Mouse (Mus musculus) hindbrain, embryonic 15.5 days (tissue): Measurements from ENCODE around the gene Ms4a15. TPM values are rescaled to one million over a fixed set of nuclear protein-coding genes. Genes with fewer than 3 reads are reported as not detected.
A peak's percentile ranks its signal among the peaks of the same experiment; 100 is the strongest.

Source experiments
- ATAC-seq: fragments of 200-750 bp; cut with Nextera tagmentation; 2 replicates; pipeline ENCODE4 v1.8.0; 2017; ENCODE audit warnings: low read depth, moderate number of reproducible peaks, moderate TSS enrichment; ENCODE audit not compliant: low FRiP score
- H3K27ac ChIP-seq: fragments of 300-500 bp; sonication (generic); replicated peaks from 2 replicates; pipeline ENCODE4 v1.5.1; 2015; ENCODE audit warnings: mild to moderate bottlenecking, inconsistent platforms
- H3K27me3 ChIP-seq: fragments of 300-500 bp; sonication (generic); 2 replicates; pipeline ENCODE4 v1.6.1; 2015; ENCODE audit warnings: control low read depth, inconsistent platforms
- H3K36me3 ChIP-seq: fragments of 300-500 bp; sonication (generic); 2 replicates; pipeline ENCODE4 v1.6.1; 2015; ENCODE audit warnings: control low read depth, inconsistent platforms
- H3K4me1 ChIP-seq: fragments of 300-500 bp; sonication (generic); replicated peaks from 2 replicates; pipeline ENCODE4 v1.6.1; 2015; ENCODE audit warnings: control low read depth, inconsistent platforms
- H3K4me2 ChIP-seq: fragments of 300-500 bp; sonication (generic); 2 replicates; pipeline ENCODE4 v1.6.1; 2015; ENCODE audit warnings: moderate library complexity, mild to moderate bottlenecking, inconsistent platforms
- H3K4me3 ChIP-seq: fragments of 300-500 bp; sonication (generic); 2 replicates; pipeline ENCODE4 v1.5.1; 2015; ENCODE audit warnings: mild to moderate bottlenecking, inconsistent platforms
- H3K9ac ChIP-seq: fragments of 300-500 bp; sonication (generic); 2 replicates; pipeline ENCODE4 v1.6.1; 2015; ENCODE audit warnings: inconsistent platforms
- H3K9me3 ChIP-seq: fragments of 300-500 bp; sonication (generic); 2 replicates; pipeline ENCODE4 v1.6.1; 2016; ENCODE audit warnings: control low read depth, inconsistent platforms
- WGBS: fragments of 180-500 bp; shearing (Covaris S2); methylation state at CpG from one replicate; pipeline ENCODE4 v1.1.7; 2015; 5-methylcytosine and 5-hydroxymethylcytosine counted together
- polyA plus RNA-seq: library from polyadenylated mRNA; unstranded; fragments of >200 nt; fragmentation: Nextera tagmentation; extraction: Ambion mirVana; gene quantifications from 2 replicates; pipeline ENCODE4 v1.2.1, GENCODE M21; 2015

Gene Ms4a15
- polyA plus RNA-seq, 1 experiment from 2014 or later: 0.17 TPM

DNA sequence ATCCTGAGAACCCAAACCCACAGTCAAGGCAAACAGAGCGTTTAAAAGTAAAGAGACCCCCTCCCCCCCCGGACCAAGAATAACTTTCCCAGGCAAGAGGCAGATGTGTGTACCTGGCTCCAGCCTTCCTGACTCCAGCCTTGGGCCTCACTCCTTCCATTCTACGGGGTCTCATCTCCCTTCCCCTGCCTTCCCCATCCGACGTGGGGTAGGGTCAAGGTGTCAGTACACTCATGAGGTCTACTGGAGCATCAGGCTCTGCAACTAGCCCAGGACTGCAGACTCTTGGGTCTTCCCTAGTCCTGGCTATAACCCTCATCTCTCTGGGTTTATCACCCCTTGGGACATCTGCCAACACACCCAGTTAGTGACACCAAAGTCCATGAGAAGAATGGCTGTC is 12.8 kb downstream of the Ms4a15 start:
- no peaks in the 10 kb centered on the region for H3K36me3 ChIP-seq
- 76% methylated on average over 5 of the region's 5 CpGs for WGBS
- H3K27ac ChIP-seq: no peak overlapping the region
- no peak overlapping the region for H3K4me3 ChIP-seq
- H3K27me3 ChIP-seq: no peaks in the 10 kb centered on the region
- H3K4me2 ChIP-seq: no peak overlapping the region
- no peak overlapping the region for H3K9ac ChIP-seq
- peaks cover 6% of the 10 kb centered on the region; the same call in 1 of the 2 replicates for H3K4me1 ChIP-seq
- H3K9me3 ChIP-seq: no peaks in the 10 kb centered on the region
- ATAC-seq: peak; percentile 4; the same call in 1 of the 2 replicates

DNA sequence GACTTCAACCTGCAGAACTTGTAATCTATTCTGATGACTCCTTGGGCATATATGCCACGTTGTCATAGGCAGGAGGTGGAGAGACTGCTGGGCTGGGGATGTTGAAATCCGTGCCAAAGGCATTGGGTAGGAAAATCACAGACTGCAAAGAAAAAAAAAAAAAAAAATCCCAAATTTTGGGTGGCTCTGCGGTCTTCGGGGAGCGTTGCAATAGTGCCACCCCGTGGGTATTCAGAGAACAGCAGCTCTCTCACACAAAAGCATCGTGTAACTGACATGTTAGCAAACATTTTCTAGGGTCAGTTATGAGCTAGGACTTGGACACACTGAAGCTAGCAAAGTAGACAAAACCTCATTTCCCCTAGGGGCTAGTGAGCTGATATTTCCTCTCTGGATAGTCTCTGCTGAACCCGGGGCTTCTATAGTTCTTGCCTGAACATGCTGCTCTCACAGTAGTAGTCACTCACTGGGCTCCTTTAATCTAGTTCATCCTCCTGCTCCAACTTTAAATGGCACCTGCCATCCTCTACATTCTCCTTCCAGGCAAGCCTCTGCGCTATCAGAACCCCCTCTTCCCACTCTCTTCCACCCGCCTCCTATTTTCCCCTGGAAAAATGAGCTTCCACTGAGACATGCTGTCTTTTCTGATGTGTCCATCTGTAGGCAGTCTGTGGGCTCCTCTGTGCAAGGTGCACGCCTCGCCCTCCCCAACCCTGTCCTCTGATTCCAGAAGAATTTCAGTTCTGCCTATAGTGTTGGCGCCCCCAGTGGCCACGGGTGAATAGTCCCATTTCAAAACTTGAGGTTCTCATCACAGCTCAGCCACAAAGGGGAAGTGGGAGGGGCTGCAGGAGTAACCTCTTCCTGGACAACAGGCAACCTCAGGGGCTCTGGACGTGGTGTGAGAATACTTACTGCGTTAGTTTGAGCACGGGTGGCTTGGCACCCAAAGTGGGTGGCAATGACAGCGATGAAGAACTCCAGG is 13.6 kb downstream of the Ms4a15 start:
- H3K27ac ChIP-seq: no peak overlapping the region
- H3K9me3 ChIP-seq: no peaks in the 10 kb centered on the region
- H3K4me1 ChIP-seq: peaks cover 6% of the 10 kb centered on the region; the same call in 1 of the 2 replicates
- no peak overlapping the region for H3K4me3 ChIP-seq
- H3K4me2 ChIP-seq: peak overlapping the region; percentile 28
- 14% methylated on average over 18 of the region's 18 CpGs for WGBS
- H3K36me3 ChIP-seq: no peaks in the 10 kb centered on the region
- H3K27me3 ChIP-seq: no peaks in the 10 kb centered on the region
- H3K9ac ChIP-seq: no peak overlapping the region
- ATAC-seq: peak; percentile 63; the same call in 1 of the 2 replicates

DNA sequence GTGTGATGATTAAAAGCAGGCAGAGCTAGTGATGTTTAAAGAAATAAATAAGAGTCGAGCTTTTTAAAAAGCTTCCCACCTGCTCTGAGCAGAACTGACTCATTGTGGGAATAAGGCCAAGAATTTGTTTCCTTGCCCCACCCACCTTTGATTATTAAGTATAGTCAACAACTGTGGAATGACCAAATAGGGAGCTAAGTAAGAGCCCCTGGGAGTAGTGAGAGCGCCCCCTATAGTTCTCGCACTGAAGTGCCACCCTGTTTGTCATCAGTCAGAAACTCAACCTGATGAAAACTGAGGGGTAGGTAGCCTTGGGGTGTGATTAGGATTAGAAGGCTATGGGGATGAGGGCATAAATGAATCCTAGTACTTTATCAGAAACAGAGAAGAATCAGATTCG is 16.7 kb downstream of the Ms4a15 start:
- WGBS: 50% methylated on average over 4 of the region's 4 CpGs
- no peaks in the 10 kb centered on the region for H3K36me3 ChIP-seq
- no peak overlapping the region for H3K9ac ChIP-seq
- H3K4me2 ChIP-seq: no peak overlapping the region
- no peak for ATAC-seq
- no peak overlapping the region for H3K4me3 ChIP-seq
- peaks cover 4% of the 10 kb centered on the region; the same call in 1 of the 2 replicates for H3K9me3 ChIP-seq
- H3K27ac ChIP-seq: no peak overlapping the region
- H3K27me3 ChIP-seq: no peaks in the 10 kb centered on the region
- H3K4me1 ChIP-seq: peaks cover 6% of the 10 kb centered on the region; the same call in 1 of the 2 replicates

DNA sequence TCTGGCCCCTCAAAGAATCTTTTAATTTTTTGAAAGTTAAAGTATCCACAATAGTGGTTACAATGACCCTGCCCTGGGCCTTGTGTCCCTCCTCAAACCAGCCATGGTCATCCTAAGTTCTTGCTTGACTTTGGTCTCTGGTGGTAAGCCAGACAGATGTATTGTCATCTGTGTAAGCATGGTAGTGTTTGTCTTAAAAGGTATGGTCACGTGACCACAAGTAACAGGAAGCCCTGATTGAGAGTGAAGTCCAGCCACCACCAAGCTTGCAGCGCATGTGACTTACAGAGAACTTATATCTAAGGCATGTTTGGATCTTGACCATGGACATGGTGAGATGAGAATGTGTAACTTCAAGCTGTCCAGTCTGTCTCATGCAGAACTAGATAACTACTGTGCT is 17.9 kb downstream of the Ms4a15 start:
- Histone ChIP-seq H3K27me3 (no peaks in the 10 kb centered on the region), H3K4me1 (peaks cover 6% of the 10 kb centered on the region; the same call in 1 of the 2 replicates), H3K4me2 (no peak overlapping the region), H3K9ac (no peak overlapping the region), H3K36me3 (no peaks in the 10 kb centered on the region), H3K4me3 (no peak overlapping the region), H3K27ac (no peak overlapping the region), H3K9me3 (peaks cover 4% of the 10 kb centered on the region; the same call in 1 of the 2 replicates)
- 89% methylated on average over 2 of the region's 2 CpGs for WGBS
- no peak for ATAC-seq

DNA sequence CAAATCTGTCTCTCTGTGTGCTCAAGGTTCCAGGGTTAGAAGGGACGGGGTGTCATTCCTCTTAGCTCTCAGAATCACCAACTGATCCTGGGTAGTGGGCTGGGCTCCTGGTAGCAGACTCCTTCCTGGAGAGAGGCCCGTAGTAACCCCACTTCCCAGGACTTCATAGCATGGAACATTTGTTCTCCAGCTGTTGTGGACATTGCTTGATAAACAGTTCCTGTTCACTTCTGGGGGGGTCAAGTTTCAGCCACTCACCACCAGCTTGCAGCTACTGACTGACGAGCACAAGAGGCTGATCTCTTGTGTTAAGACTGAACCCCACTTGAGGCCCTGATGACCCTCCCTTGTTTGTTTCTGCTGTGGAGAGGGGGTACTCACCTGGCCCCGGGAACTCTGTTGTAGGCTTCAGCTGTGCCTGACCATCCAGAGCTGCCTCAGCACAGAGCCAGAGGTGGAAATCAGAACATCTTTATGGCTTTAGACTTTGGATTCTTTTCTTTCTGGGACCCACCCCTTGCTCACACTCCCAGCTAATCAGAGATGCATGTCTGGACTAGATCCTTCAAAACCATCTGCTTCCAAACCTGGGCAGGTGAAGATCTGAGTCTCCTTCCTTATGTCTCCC is 18.7 kb downstream of the Ms4a15 start, which contains the start of gene Ms4a10:
Ms4a10 (minus strand) TSS at position 433 of the 628 bp plus-strand sequence.
- Histone ChIP-seq H3K27ac (no peak within 1 kb of the TSS), H3K4me2 (no peak within 1 kb of the TSS), H3K9me3 (peaks cover 4% of the 10 kb centered on the region; the same call in 1 of the 2 replicates), H3K4me1 (0 out of 2 replicates have a peak, but pooled peaks cover under 1% of the 10 kb centered on the region), H3K4me3 (no peak within 1 kb of the TSS), H3K9ac (no peak within 1 kb of the TSS), H3K27me3 (no peaks in the 10 kb centered on the region), H3K36me3 (no peaks in the 10 kb centered on the region)
- 77% methylated on average over 4 of the region's 4 CpGs for whole genome bisulfite sequencing
- ATAC-seq: no peak

DNA sequence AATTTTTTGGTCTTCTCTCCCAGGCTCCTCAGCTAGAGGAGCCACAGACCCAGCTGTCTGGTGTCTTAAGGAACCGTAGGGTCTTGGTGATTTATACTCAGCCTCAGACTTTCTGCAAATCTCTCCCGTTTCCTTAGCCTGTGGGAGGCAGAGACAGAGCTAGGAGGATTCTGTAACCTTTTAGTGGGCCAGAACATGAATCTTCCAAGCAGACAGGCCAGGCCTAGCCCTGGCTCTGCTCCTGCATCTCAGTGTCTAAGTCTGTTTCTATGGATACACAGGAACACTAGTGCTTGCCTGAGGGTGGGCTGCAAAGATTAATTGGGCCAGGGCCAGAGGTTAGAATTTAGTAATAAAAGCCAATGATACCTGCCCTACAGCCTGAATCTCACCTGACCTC is 19.9 kb downstream of the Ms4a15 start:
- ATAC-seq: no peak
- no peak overlapping the region for H3K9ac ChIP-seq
- H3K9me3 ChIP-seq: peaks cover 4% of the 10 kb centered on the region; the same call in 1 of the 2 replicates
- H3K4me2 ChIP-seq: no peak overlapping the region
- H3K4me3 ChIP-seq: no peak overlapping the region
- no peaks in the 10 kb centered on the region for H3K4me1 ChIP-seq
- no peak overlapping the region for H3K27ac ChIP-seq
- no peaks in the 10 kb centered on the region for H3K36me3 ChIP-seq
- no peaks in the 10 kb centered on the region for H3K27me3 ChIP-seq
- 64% methylated on average over 2 of the region's 2 CpGs for WGBS

DNA sequence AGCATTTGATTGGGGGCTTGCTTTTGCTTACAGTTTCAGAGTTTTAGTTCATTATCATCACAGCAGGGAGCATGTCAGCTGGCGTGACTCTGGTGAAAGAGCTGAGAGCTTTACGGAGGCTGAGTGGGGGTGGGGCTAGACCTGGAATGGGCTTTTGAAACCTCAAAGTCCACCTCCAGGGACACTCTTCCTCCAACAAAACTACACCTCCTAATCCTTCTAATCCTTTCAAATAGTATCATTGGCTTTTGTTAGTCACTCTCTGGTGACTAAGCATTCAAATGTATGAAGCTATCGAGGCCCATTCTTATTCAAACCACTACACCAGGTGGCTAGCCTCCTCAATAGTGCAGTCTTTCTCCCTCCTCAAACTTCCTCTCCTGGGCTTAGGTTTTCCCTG is 20.4 kb downstream of the Ms4a15 start:
- Histone ChIP-seq H3K4me3 (no peak overlapping the region), H3K27me3 (no peaks in the 10 kb centered on the region), H3K36me3 (no peaks in the 10 kb centered on the region), H3K4me1 (no peaks in the 10 kb centered on the region), H3K27ac (no peak overlapping the region), H3K4me2 (no peak overlapping the region), H3K9ac (no peak overlapping the region), H3K9me3 (peaks cover 4% of the 10 kb centered on the region; the same call in 1 of the 2 replicates)
- ATAC-seq: no peak
- WGBS: 53% methylated on average over 3 of the region's 3 CpGs

DNA sequence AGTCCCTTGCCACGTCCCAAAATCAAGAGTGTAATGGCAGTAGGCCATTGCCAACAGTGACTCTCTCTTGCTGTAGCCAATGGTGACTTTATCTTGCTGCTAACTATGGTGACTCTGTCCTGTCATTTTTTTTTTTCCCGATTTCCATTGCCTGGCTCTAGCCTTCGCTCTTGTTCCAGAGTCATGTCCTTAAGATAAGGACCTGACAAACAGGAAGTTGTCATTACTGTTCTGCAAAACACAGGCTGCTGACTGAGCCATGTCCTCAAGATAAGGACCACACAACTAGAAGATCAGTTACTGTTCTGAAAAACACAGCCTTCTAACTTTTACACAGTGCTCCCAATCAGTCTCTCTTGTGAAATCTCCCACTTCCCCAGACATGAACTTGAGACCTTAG is 22.6 kb downstream of the Ms4a15 start:
- H3K27ac ChIP-seq: no peak overlapping the region
- WGBS: 84% methylated on average over 3 of the region's 3 CpGs
- H3K9ac ChIP-seq: no peak overlapping the region
- H3K4me2 ChIP-seq: no peak overlapping the region
- H3K9me3 ChIP-seq: peaks cover 4% of the 10 kb centered on the region; the same call in 1 of the 2 replicates
- H3K4me1 ChIP-seq: no peaks in the 10 kb centered on the region
- no peaks in the 10 kb centered on the region for H3K27me3 ChIP-seq
- H3K36me3 ChIP-seq: no peaks in the 10 kb centered on the region
- ATAC-seq: no peak
- no peak overlapping the region for H3K4me3 ChIP-seq

DNA sequence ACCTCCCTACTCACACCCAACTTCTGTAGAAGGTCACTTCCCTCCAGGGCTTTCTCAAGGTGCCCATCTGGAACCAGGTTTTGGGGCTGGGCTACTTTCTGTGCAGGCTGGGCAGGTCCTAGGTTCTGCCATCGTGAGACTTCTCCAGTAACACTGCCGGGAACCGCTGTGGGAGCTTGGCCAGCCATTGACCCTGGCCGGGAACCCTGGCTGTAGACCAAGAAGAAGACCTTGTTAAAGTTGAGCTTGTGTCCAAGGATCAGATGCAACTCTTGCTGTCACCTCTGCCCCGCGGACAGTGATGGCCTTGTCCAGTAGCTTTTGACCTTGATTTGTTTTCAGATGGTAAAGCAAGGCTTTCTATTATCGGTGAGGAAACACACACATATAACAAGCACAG is 24.5 kb downstream of the Ms4a15 start:
- 95% methylated on average over 7 of the region's 7 CpGs for WGBS

DNA sequence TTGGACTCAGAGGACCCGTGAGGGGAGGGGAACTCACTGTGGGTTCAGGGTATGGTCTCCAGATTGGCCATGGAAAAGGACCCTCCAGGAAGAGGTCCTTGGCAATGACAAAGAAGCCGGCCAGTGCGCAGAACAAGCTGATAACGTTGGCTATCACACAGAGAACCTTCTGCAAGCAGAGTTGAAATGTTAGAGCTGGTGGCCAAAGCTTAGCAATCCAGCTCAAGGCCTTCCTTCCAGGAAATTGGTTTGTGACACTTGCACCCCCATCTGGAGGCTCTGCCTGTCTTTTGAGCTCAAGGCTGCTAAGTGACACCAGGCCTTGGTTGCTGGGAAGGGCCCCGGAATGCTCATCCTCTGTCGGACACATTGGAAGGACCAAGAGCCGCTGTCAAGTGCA is 27.3 kb downstream of the Ms4a15 start:
- Histone ChIP-seq H3K9me3 (no peaks in the 10 kb centered on the region), H3K27ac (no peak overlapping the region), H3K4me2 (no peak overlapping the region), H3K4me3 (no peak overlapping the region), H3K36me3 (no peaks in the 10 kb centered on the region), H3K27me3 (no peaks in the 10 kb centered on the region), H3K4me1 (no peaks in the 10 kb centered on the region), H3K9ac (no peak overlapping the region)
- ATAC-seq: no peak
- WGBS: 93% methylated on average over 7 of the region's 7 CpGs

More for the DNA sequence above, 24.5 kb downstream of the Ms4a15 start:
- Histone ChIP-seq H3K4me3 (no peak overlapping the region), H3K4me2 (no peak overlapping the region), H3K36me3 (no peaks in the 10 kb centered on the region), H3K4me1 (no peaks in the 10 kb centered on the region), H3K9me3 (peaks cover 4% of the 10 kb centered on the region; the same call in 1 of the 2 replicates), H3K27ac (no peak overlapping the region), H3K27me3 (no peaks in the 10 kb centered on the region), H3K9ac (no peak overlapping the region)
- ATAC-seq: no peak

DNA sequence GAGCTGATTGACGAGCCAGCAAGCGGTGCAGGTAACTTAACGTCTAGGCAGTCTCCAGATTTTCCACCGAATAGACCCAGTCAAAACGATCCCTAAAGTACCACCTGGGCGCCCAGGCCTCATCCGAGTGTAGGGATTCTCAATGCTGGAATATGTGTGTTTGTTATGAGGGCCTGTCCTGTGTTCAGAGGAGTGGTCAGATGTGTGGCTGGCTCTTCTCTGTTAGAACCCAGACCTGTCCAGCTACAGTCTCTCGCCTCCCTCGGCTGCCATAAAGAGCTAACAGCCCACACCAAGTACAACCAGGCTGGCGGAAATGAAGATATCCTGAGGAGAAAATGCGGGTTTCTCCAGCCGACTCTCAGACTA is 33.1 kb downstream of the Ms4a15 start:
- no peak overlapping the region for H3K4me3 ChIP-seq
- 46% methylated on average over 12 of the region's 12 CpGs for WGBS
- H3K36me3 ChIP-seq: no peaks in the 10 kb centered on the region
- H3K4me2 ChIP-seq: no peak overlapping the region
- no peaks in the 10 kb centered on the region for H3K9me3 ChIP-seq
- no peaks in the 10 kb centered on the region for H3K27me3 ChIP-seq
- H3K4me1 ChIP-seq: peaks cover 3% of the 10 kb centered on the region
- peak overlapping the region; percentile 14; the same call in 1 of the 2 replicates for H3K9ac ChIP-seq
- peak; percentile 54; the same call in 1 of the 2 replicates for ATAC-seq
- no peak overlapping the region for H3K27ac ChIP-seq
